Mouse (Mus musculus) ES-E14 (cell line): Measurements from ENCODE around the gene Tex22.

Experiments
- CHD2 ChIP-seq: IDR thresholded peaks from 2 replicates; pipeline ENCODE4 v1.6.1; 2014; ENCODE audit warnings: mild to moderate bottlenecking, low read depth, low read length, inconsistent platforms
- HCFC1 ChIP-seq: IDR thresholded peaks from 2 replicates; pipeline ENCODE4 v1.6.1; 2012; ENCODE audit warnings: low read length, inconsistent platforms, borderline replicate concordance; ENCODE audit not compliant: insufficient read depth
- MAFK ChIP-seq: IDR thresholded peaks from 2 replicates; pipeline ENCODE4 v1.6.1; 2014; ENCODE audit warnings: mild to moderate bottlenecking, low read depth, low read length, inconsistent platforms; ENCODE audit not compliant: insufficient read depth
- ZC3H11A ChIP-seq: IDR thresholded peaks from 2 replicates; pipeline ENCODE4 v1.6.1; 2012; ENCODE audit warnings: low read depth, mild to moderate bottlenecking, inconsistent platforms, low read length, borderline replicate concordance
- ZNF384 ChIP-seq: IDR thresholded peaks from 2 replicates; pipeline ENCODE4 v1.6.1; 2012; ENCODE audit warnings: low read depth, low read length, inconsistent platforms

DNA sequence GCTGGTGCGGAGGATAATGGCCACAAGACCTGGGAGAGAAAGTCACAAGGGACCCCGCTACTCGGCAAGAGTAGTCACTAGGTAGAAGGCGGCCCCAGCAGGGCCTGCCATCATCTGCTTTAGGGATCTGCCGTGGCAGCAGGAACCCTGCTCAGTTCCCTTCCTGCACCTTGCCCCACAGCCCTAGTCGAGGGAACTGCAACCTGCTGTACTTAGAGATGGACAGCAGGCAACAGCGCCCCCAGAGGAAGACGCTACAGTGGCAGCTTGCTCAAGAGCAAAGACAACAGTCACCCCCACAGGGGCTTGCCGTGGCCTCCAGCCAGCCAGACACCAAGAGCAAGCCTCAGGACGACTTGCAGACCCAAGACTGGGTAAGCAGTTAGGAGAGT lies 757 bp downstream of the Tex22 start:
- TF ChIP-seq HCFC1 (peak; percentile 50; the same call in 1 of the 2 replicates), ZNF384 (no peak), MAFK (no peak), CHD2 (no peak), ZC3H11A (no peak)
